Mouse (Mus musculus): ENCODE measurements around the gene Ing1. TPM values are rescaled to one million over a fixed set of nuclear protein-coding genes. Genes with fewer than 3 reads are reported as not detected.

The Ing1 gene
- polyA plus RNA-seq (2012; rRNA removed), result 41.4 and 54.8 TPM in 2 replicates

GRCm38 (mm10) chr8:11554799-11555719, at the start of gene Ing1:
Gene Ing1 (plus strand): TSS chr8:11555571.
- peak within 1 kb of the TSS; percentile 76 for H3K4me3 ChIP-seq (ENCODE audit: control insufficient read depth, low read depth, low read length)
- TF ChIP-seq POLR2A (IDR thresholded peaks at IDR 0.05; ENCODE audit: control insufficient read depth, low read depth, low read length), result peak; percentile 63
- no peak for TF ChIP-seq CTCF (IDR thresholded peaks at IDR 0.05; ENCODE audit: control insufficient read depth, insufficient read depth, insufficient replicate concordance, low read depth, low read length)
- H3K27ac ChIP-seq (ENCODE audit: control insufficient read depth, insufficient read depth, low read depth, low read length), result peak within 1 kb of the TSS; percentile 90
- no peaks in the 10 kb centered on the region for H3K36me3 ChIP-seq (ENCODE audit: control insufficient read depth, insufficient read depth, low read length)
- peaks cover 18% of the 10 kb centered on the region for H3K4me1 ChIP-seq (ENCODE audit: control insufficient read depth, insufficient read depth, low read length)
- no peaks in the 10 kb centered on the region for H3K27me3 ChIP-seq (ENCODE audit: control insufficient read depth, insufficient read depth, low read length)

GRCm38 (mm10) chr8:11506074-11506473, 49.3 kb upstream of the Ing1 start:
- Histone ChIP-seq H3K4me1 (ENCODE audit: control insufficient read depth, insufficient read depth, low read length) (no peaks in the 10 kb centered on the region), H3K36me3 (ENCODE audit: control insufficient read depth, insufficient read depth, low read length) (no peaks in the 10 kb centered on the region), H3K27ac (ENCODE audit: control insufficient read depth, insufficient read depth, low read depth, low read length) (no peak overlapping the region), H3K4me3 (ENCODE audit: control insufficient read depth, low read depth, low read length) (no peak overlapping the region), H3K27me3 (ENCODE audit: control insufficient read depth, insufficient read depth, low read length) (no peaks in the 10 kb centered on the region)
- TF ChIP-seq CTCF (IDR thresholded peaks at IDR 0.05; ENCODE audit: control insufficient read depth, insufficient read depth, insufficient replicate concordance, low read depth, low read length) (no peak), POLR2A (IDR thresholded peaks at IDR 0.05; ENCODE audit: control insufficient read depth, low read depth, low read length) (no peak)

GRCm38 (mm10) chr8:11506802-11507201, 48.6 kb upstream of the Ing1 start:
- H3K27ac ChIP-seq (ENCODE audit: control insufficient read depth, insufficient read depth, low read depth, low read length), result no peak overlapping the region
- TF ChIP-seq POLR2A (IDR thresholded peaks at IDR 0.05; ENCODE audit: control insufficient read depth, low read depth, low read length), result no peak
- peak; percentile 41; the same call in 1 of the 2 replicates for TF ChIP-seq CTCF (IDR thresholded peaks at IDR 0.05; ENCODE audit: control insufficient read depth, insufficient read depth, insufficient replicate concordance, low read depth, low read length)
- no peak overlapping the region for H3K4me3 ChIP-seq (ENCODE audit: control insufficient read depth, low read depth, low read length)
- H3K27me3 ChIP-seq (ENCODE audit: control insufficient read depth, insufficient read depth, low read length), result no peaks in the 10 kb centered on the region
- H3K4me1 ChIP-seq (ENCODE audit: control insufficient read depth, insufficient read depth, low read length), result no peaks in the 10 kb centered on the region
- no peaks in the 10 kb centered on the region for H3K36me3 ChIP-seq (ENCODE audit: control insufficient read depth, insufficient read depth, low read length)

GRCm38 (mm10) chr8:11508880-11509279, 46.5 kb upstream of the Ing1 start:
- no peak overlapping the region for H3K27ac ChIP-seq (ENCODE audit: control insufficient read depth, insufficient read depth, low read depth, low read length)
- no peak for TF ChIP-seq POLR2A (IDR thresholded peaks at IDR 0.05; ENCODE audit: control insufficient read depth, low read depth, low read length)
- no peak for TF ChIP-seq CTCF (IDR thresholded peaks at IDR 0.05; ENCODE audit: control insufficient read depth, insufficient read depth, insufficient replicate concordance, low read depth, low read length)
- H3K27me3 ChIP-seq (ENCODE audit: control insufficient read depth, insufficient read depth, low read length), result no peaks in the 10 kb centered on the region
- no peaks in the 10 kb centered on the region for H3K4me1 ChIP-seq (ENCODE audit: control insufficient read depth, insufficient read depth, low read length)
- no peak overlapping the region for H3K4me3 ChIP-seq (ENCODE audit: control insufficient read depth, low read depth, low read length)
- no peaks in the 10 kb centered on the region; the same call in 1 of the 2 replicates for H3K36me3 ChIP-seq (ENCODE audit: control insufficient read depth, insufficient read depth, low read length)

GRCm38 (mm10) chr8:11510971-11511370, 44.4 kb upstream of the Ing1 start:
- no peaks in the 10 kb centered on the region for H3K27me3 ChIP-seq (ENCODE audit: control insufficient read depth, insufficient read depth, low read length)
- TF ChIP-seq CTCF (IDR thresholded peaks at IDR 0.05; ENCODE audit: control insufficient read depth, insufficient read depth, insufficient replicate concordance, low read depth, low read length), result no peak
- no peak for TF ChIP-seq POLR2A (IDR thresholded peaks at IDR 0.05; ENCODE audit: control insufficient read depth, low read depth, low read length)
- H3K27ac ChIP-seq (ENCODE audit: control insufficient read depth, insufficient read depth, low read depth, low read length), result no peak overlapping the region
- no peaks in the 10 kb centered on the region for H3K4me1 ChIP-seq (ENCODE audit: control insufficient read depth, insufficient read depth, low read length)
- no peaks in the 10 kb centered on the region; the same call in 1 of the 2 replicates for H3K36me3 ChIP-seq (ENCODE audit: control insufficient read depth, insufficient read depth, low read length)
- no peak overlapping the region for H3K4me3 ChIP-seq (ENCODE audit: control insufficient read depth, low read depth, low read length)

- H3K36me3 ChIP-seq (ENCODE audit: control insufficient read depth, insufficient read depth, low read length), result no peaks in the 10 kb centered on the region; the same call in 1 of the 2 replicates
- no peak overlapping the region for H3K4me3 ChIP-seq (ENCODE audit: control insufficient read depth, low read depth, low read length)
- no peaks in the 10 kb centered on the region for H3K4me1 ChIP-seq (ENCODE audit: control insufficient read depth, insufficient read depth, low read length)
- TF ChIP-seq CTCF (IDR thresholded peaks at IDR 0.05; ENCODE audit: control insufficient read depth, insufficient read depth, insufficient replicate concordance, low read depth, low read length), result no peak
- no peak for TF ChIP-seq POLR2A (IDR thresholded peaks at IDR 0.05; ENCODE audit: control insufficient read depth, low read depth, low read length)
- H3K27me3 ChIP-seq (ENCODE audit: control insufficient read depth, insufficient read depth, low read length), result no peaks in the 10 kb centered on the region
- no peak overlapping the region for H3K27ac ChIP-seq (ENCODE audit: control insufficient read depth, insufficient read depth, low read depth, low read length)
Measured at GRCm38 (mm10) chr8:11512711-11513110, 42.7 kb upstream of the Ing1 start.

- Histone ChIP-seq H3K27me3 (ENCODE audit: control insufficient read depth, insufficient read depth, low read length) (no peaks in the 10 kb centered on the region), H3K4me3 (ENCODE audit: control insufficient read depth, low read depth, low read length) (no peak overlapping the region), H3K27ac (ENCODE audit: control insufficient read depth, insufficient read depth, low read depth, low read length) (no peak overlapping the region), H3K4me1 (ENCODE audit: control insufficient read depth, insufficient read depth, low read length) (no peaks in the 10 kb centered on the region), H3K36me3 (ENCODE audit: control insufficient read depth, insufficient read depth, low read length) (no peaks in the 10 kb centered on the region; the same call in 1 of the 2 replicates)
- TF ChIP-seq POLR2A (IDR thresholded peaks at IDR 0.05; ENCODE audit: control insufficient read depth, low read depth, low read length) (no peak), CTCF (IDR thresholded peaks at IDR 0.05; ENCODE audit: control insufficient read depth, insufficient read depth, insufficient replicate concordance, low read depth, low read length) (no peak)
Measured at GRCm38 (mm10) chr8:11513247-11513646, 42.1 kb upstream of the Ing1 start.
